Mouse (Mus musculus) heart, postnatal 0 days (tissue): ENCODE results near the gene Grn.

Experiments used
- CTCF ChIP-seq: IDR thresholded peaks from 2 replicates; pipeline ENCODE4 v1.5.1; 2016; ENCODE audit warnings: antibody characterized with exemption, control low read depth, low read depth
- EP300 ChIP-seq: IDR thresholded peaks from 2 replicates; pipeline ENCODE4 v1.6.1; 2016; ENCODE audit warnings: antibody characterized with exemption, low read depth

GRCm38 (mm10) chr11:102399107-102399506, 31.0 kb upstream of the Grn start:
- TF ChIP-seq CTCF = no peak
- no peak for TF ChIP-seq EP300
